Mouse (Mus musculus) spleen, adult 2 months (tissue): Measurements from ENCODE around the gene Cdh11.

Source experiments
- CTCF ChIP-seq: fragments of 200-500 bp; IDR thresholded peaks from 2 replicates; pipeline ENCODE4 v1.5.1; 2011; ENCODE audit warnings: mild to moderate bottlenecking, inconsistent platforms; ENCODE audit not compliant: insufficient read depth, insufficient read length, insufficient replicate concordance; ENCODE audit errors: extremely low read depth
- POLR2A ChIP-seq: fragments of 200-500 bp; IDR thresholded peaks from 2 replicates; pipeline ENCODE4 v1.6.1; 2011; ENCODE audit warnings: low read depth, low read length, inconsistent platforms

DNA sequence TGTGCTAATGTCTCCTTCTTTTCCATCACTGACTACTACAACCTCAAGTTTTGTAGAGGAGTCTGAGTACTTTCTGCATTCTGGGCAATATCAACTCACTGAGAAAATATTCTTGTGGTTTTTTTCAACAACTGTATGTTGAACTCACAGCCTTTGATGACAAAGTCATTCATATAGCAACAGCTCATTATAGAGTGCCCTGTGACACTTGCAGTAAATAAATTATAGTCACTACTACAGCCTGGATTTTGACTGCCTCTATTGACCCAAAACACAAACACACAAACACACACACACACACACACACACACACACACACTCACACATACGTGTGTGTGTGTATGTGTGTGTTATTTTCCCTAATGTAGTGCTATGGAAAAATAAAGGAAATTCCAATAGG lies 10.8 kb downstream of the Cdh11 start:
- no peak for TF ChIP-seq CTCF
- TF ChIP-seq POLR2A, result no peak
